Mouse (Mus musculus) layer of hippocampus, postnatal 14 days (tissue): Measurements from ENCODE around the gene Cuedc2. TPM values are rescaled to one million over a fixed set of nuclear protein-coding genes. Genes with fewer than 3 reads are reported as not detected.

ENCODE experiments used
- microRNA-seq, 2 experiments: library from miRNA; unstranded; fragments of <30 nt; microRNA quantifications; one replicate each; pipeline ENCODE4 v1.2.0; 2021
- total RNA-seq, 2 experiments: library from RNA; stranded (reverse); gene quantifications; 2 replicates each; pipeline ENCODE4 v1.2.3; 2021

The Cuedc2 gene
- total RNA-seq, 2 experiments from 2014 or later, result 156 to 162 TPM

Small RNA genes lying within 50 kb of the gene (microRNA-seq; reads per million reads assigned to microRNA genes)
- 2.5 to 24.6 reads per million in 2 experiments for gene Mir146b

Other genes starting within 250 kb of the Cuedc2 start
- gene Elovl3, start 206.8 kb downstream of the Cuedc2 start, total RNA-seq, result not detected
- not detected for gene Pitx3, start 190.4 kb downstream of the Cuedc2 start, total RNA-seq
- gene Gbf1, start 186.2 kb downstream of the Cuedc2 start, total RNA-seq, result 100 to 1,000 TPM in 1 of 2 experiments, 10 to 100 TPM in 1; 83.7 to 101 TPM
- gene Nfkb2, start 34.4 kb downstream of the Cuedc2 start, total RNA-seq, result 1 to 10 TPM; 2.3 to 2.6 TPM
- 100 to 1,000 TPM; 701 to 730 TPM for gene Psd, start 11.5 kb downstream of the Cuedc2 start, total RNA-seq
- gene Fbxl15, start 10.5 kb downstream of the Cuedc2 start, total RNA-seq, result 10 to 100 TPM; 32.4 to 32.9 TPM
- 10 to 100 TPM; 31.7 to 32.5 TPM for gene Mfsd13a, start 2.4 kb upstream of the Cuedc2 start, total RNA-seq
- gene 2310034G01Rik, start 11.6 kb upstream of the Cuedc2 start, total RNA-seq, result 1 to 10 TPM in 1 of 2 experiments, under 1 TPM in 1; 0.94 to 1.2 TPM
- 100 to 1,000 TPM; 207 to 220 TPM for gene Actr1a, start 57.0 kb upstream of the Cuedc2 start, total RNA-seq
- 10 to 100 TPM; 21.1 to 23.8 TPM for gene Sufu, start 58.2 kb upstream of the Cuedc2 start, total RNA-seq
- 100 to 1,000 TPM in 1 of 2 experiments, 10 to 100 TPM in 1; 98.9 to 110 TPM for gene Trim8, start 163.0 kb upstream of the Cuedc2 start, total RNA-seq
- gene Arl3, start 234.5 kb upstream of the Cuedc2 start, total RNA-seq, result 100 to 1,000 TPM; 111 to 121 TPM
- gene Sfxn2, start 234.7 kb upstream of the Cuedc2 start, total RNA-seq, result 1 to 10 TPM; 8.2 to 8.3 TPM